Mouse (Mus musculus) intestine, embryonic 16.5 days (tissue): ENCODE results near the gene Plcl2. TPM values are rescaled to one million over a fixed set of nuclear protein-coding genes. Genes with fewer than 3 reads are reported as not detected.

Source experiments
- polyA plus RNA-seq: library from polyadenylated mRNA; unstranded; fragments of >200 nt; fragmentation: Nextera tagmentation; extraction: Ambion mirVana; gene quantifications from 2 replicates; pipeline ENCODE4 v1.2.1, GENCODE M21; 2015

Plcl2 gene
- polyA plus RNA-seq, 1 experiment from 2014 or later: 4.0 TPM

Other genes starting within 250 kb of the Plcl2 start
- 0.20 and 0.60 TPM in 2 replicates for gene Dazl, start 215.8 kb upstream of the Plcl2 start, polyA plus RNA-seq